Mouse (Mus musculus) myocyte (in vitro differentiated cells): ENCODE measurements around the gene Ccpg1os. TPM values are rescaled to one million over a fixed set of nuclear protein-coding genes. Genes with fewer than 3 reads are reported as not detected.

ENCODE experiments used
- H3K27me3 ChIP-seq: one replicate; pipeline ENCODE4 v1.6.1; 2011; ENCODE audit not compliant: control insufficient read depth, insufficient read depth, insufficient read length
- H3K36me3 ChIP-seq: one replicate; pipeline ENCODE4 v1.6.1; 2011; ENCODE audit not compliant: control insufficient read depth, insufficient read depth
- H3K4me2 ChIP-seq: one replicate; pipeline ENCODE4 v1.6.1; 2011; ENCODE audit warnings: low read depth, control low read depth
- H3K4me3 ChIP-seq: one replicate; pipeline ENCODE4 v1.5.1; 2011; ENCODE audit warnings: mild to moderate bottlenecking, control low read depth, moderate library complexity
- H3K79me2 ChIP-seq: one replicate; pipeline ENCODE4 v1.6.1; 2011; ENCODE audit not compliant: control insufficient read depth, insufficient read depth
- H3ac ChIP-seq: one replicate; pipeline ENCODE4 v1.6.1; 2011; ENCODE audit not compliant: control insufficient read depth, insufficient read length
- CEBPB ChIP-seq: IDR thresholded peaks from 2 replicates; pipeline ENCODE4 v1.6.1; 2011; ENCODE audit warnings: mild to moderate bottlenecking, moderate library complexity; ENCODE audit not compliant: poor library complexity, insufficient read depth, severe bottlenecking
- E2F4 ChIP-seq: IDR thresholded peaks from one replicate; pipeline ENCODE4 v1.6.1; 2011; ENCODE audit warnings: mild to moderate bottlenecking, control low read depth, moderate library complexity; ENCODE audit not compliant: insufficient read depth
- MAX ChIP-seq: IDR thresholded peaks from one replicate; pipeline ENCODE4 v1.6.1; 2011; ENCODE audit warnings: low read depth, mild to moderate bottlenecking, control low read depth
- MYOD1 ChIP-seq, 3 experiments: IDR thresholded peaks; one replicate each; pipeline ENCODE4 v1.6.1; 2011; ENCODE audit warnings: control low read depth in 2 of 3, low read depth in 2 of 3, mild to moderate bottlenecking in 2 of 3, moderate library complexity in 1 of 3; ENCODE audit not compliant: insufficient read length in 2 of 3, control insufficient read depth in 1 of 3
- MYOG ChIP-seq, 3 experiments: IDR thresholded peaks; one replicate each; pipeline ENCODE4 v1.6.1; 2011; ENCODE audit warnings: control low read depth in 2 of 3, low read depth in 2 of 3, mild to moderate bottlenecking in 2 of 3; ENCODE audit not compliant: insufficient read length in 2 of 3, control insufficient read depth in 1 of 3, insufficient read depth in 1 of 3
- POLR2A ChIP-seq: IDR thresholded peaks from one replicate; pipeline ENCODE4 v1.6.1; 2011; ENCODE audit warnings: low read depth, mild to moderate bottlenecking, control low read depth, moderate library complexity; ENCODE audit not compliant: insufficient read length
- POLR2AphosphoS2 ChIP-seq: IDR thresholded peaks from one replicate; pipeline ENCODE4 v1.6.1; 2011; ENCODE audit warnings: low read depth, control low read depth; ENCODE audit not compliant: insufficient read length
- REST ChIP-seq: IDR thresholded peaks from one replicate; pipeline ENCODE4 v1.6.1; 2011; ENCODE audit warnings: mild to moderate bottlenecking, control low read depth, moderate library complexity; ENCODE audit not compliant: insufficient read depth, insufficient read length
- SRF ChIP-seq: IDR thresholded peaks from one replicate; pipeline ENCODE4 v1.6.1; 2011; ENCODE audit warnings: low read depth; ENCODE audit not compliant: control insufficient read depth, insufficient read length
- TCF12 ChIP-seq: IDR thresholded peaks from one replicate; pipeline ENCODE4 v1.6.1; 2011; ENCODE audit warnings: mild to moderate bottlenecking, control low read depth; ENCODE audit not compliant: poor library complexity, insufficient read depth, severe bottlenecking
- TCF3 ChIP-seq: IDR thresholded peaks from one replicate; pipeline ENCODE4 v1.6.1; 2011; ENCODE audit warnings: low read depth, control low read depth; ENCODE audit not compliant: insufficient read length
- USF1 ChIP-seq: IDR thresholded peaks from one replicate; pipeline ENCODE4 v1.6.1; 2011; ENCODE audit warnings: low read depth, mild to moderate bottlenecking, control low read depth, moderate library complexity
- polyA plus RNA-seq: library from polyadenylated mRNA; unstranded; fragments of >200 nt; fragmentation: generic; extraction: Trizol; gene quantifications from one replicate; pipeline ENCODE4 v1.2.1, GENCODE M21; 2012; ENCODE audit warnings: missing spikeins

Ccpg1os gene
- polyA plus RNA-seq, 1 experiment: 7.1 TPM

GRCm38 (mm10) chr9:72943424-72943823, 41.8 kb downstream of the Ccpg1os start:
- no peak overlapping the region for H3K4me2 ChIP-seq
- no peaks in the 10 kb centered on the region for H3K36me3 ChIP-seq
- H3ac ChIP-seq: no peak overlapping the region
- H3K27me3 ChIP-seq: no peaks in the 10 kb centered on the region
- H3K79me2 ChIP-seq: no peaks in the 10 kb centered on the region
- TF ChIP-seq CEBPB (no peak), TCF12 (no peak), TCF3 (no peak), E2F4 (no peak)
- no peak overlapping the region for H3K4me3 ChIP-seq

GRCm38 (mm10) chr9:72936301-72936700, 48.9 kb downstream of the Ccpg1os start:
- no peaks in the 10 kb centered on the region for H3K79me2 ChIP-seq
- no peaks in the 10 kb centered on the region for H3K36me3 ChIP-seq
- no peak overlapping the region for H3ac ChIP-seq
- no peaks in the 10 kb centered on the region for H3K27me3 ChIP-seq
- no peak overlapping the region for H3K4me3 ChIP-seq
- no peak overlapping the region for H3K4me2 ChIP-seq
- TF ChIP-seq TCF3 (no peak), CEBPB (no peak), POLR2A (no peak), USF1 (no peak), REST (no peak), MYOG (IDR thresholded peaks at IDR 0.05; ENCODE audit: control insufficient read depth in 1 of 3, insufficient read depth in 1 of 3, insufficient read length in 2 of 3, low read depth in 2 of 3) (no peak), TCF12 (no peak), E2F4 (no peak), MYOD1 (IDR thresholded peaks at IDR 0.05; ENCODE audit: control insufficient read depth in 1 of 3, insufficient read length in 2 of 3, low read depth in 2 of 3) (no peak)

DNA sequence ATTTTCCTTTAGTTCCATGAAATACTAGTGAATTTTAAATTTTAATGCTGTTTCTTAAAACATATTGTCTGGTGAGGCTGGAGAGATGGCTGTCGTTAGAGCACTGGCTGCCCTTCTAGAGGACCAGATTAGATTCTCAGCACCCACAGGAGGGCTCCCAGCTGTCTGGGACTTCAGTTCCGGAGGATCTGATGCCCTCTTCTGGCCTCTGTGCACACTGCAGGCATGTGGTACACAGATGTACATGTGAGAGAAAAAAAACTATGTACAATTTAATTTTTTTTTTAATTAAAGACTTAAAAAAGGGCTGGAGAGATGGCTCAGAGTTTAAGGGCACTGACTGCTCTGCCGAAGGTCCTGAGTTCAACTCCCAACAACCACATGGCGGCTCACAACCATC, 49.9 kb downstream of the Ccpg1os start:
- no peak for TF ChIP-seq CEBPB
- no peak for TF ChIP-seq MAX
- TF ChIP-seq REST: no peak
- no peak for TF ChIP-seq POLR2A
- TF ChIP-seq E2F4: no peak
- no peak for TF ChIP-seq POLR2AphosphoS2
- TF ChIP-seq SRF: no peak
- no peak for TF ChIP-seq TCF12
- no peak for TF ChIP-seq MYOD1 (IDR thresholded peaks at IDR 0.05; ENCODE audit: control insufficient read depth in 1 of 3, insufficient read length in 2 of 3, low read depth in 2 of 3)
- no peak for TF ChIP-seq MYOG (IDR thresholded peaks at IDR 0.05; ENCODE audit: control insufficient read depth in 1 of 3, insufficient read depth in 1 of 3, insufficient read length in 2 of 3, low read depth in 2 of 3)
- no peak for TF ChIP-seq USF1
- no peak for TF ChIP-seq TCF3
- H3K36me3 ChIP-seq: no peaks in the 10 kb centered on the region

DNA sequence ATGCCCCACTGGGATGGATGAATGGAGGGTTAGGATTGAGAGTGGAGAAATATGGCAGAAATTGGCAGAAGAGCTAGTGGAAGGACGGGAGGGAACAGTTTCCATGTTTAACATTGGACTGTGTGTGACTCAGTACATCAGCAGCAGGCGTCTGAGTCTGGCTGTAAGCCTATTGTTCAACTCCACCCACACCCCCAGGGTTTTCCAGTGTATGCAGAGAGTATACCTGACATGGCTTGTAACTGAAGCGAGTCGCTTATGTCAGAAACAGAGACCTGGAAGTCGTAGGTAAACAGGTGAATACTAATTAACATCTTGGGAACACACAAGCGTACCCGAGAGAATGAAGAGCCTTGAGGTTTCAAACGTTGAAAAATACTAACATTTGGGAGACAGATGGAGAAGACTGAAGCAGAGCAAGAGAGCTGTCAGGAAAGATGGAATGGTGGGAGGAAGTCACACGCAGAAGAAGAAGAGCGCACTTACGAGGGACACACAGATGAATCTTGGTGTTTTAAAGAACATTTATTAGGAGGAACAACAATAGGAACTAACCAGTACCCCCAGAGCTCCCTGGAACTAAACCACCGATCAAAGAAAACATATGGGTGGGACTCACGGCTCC, 53.9 kb downstream of the Ccpg1os start:
- H3K27me3 ChIP-seq: peaks cover 25% of the 10 kb centered on the region
- H3K79me2 ChIP-seq: no peaks in the 10 kb centered on the region
- no peaks in the 10 kb centered on the region for H3K36me3 ChIP-seq
- H3K4me2 ChIP-seq: no peak overlapping the region
- H3ac ChIP-seq: no peak overlapping the region
- no peak overlapping the region for H3K4me3 ChIP-seq
- TF ChIP-seq MAX: no peak
- no peak for TF ChIP-seq TCF12
- TF ChIP-seq POLR2A: no peak
- no peak for TF ChIP-seq TCF3
- no peak for TF ChIP-seq USF1
- TF ChIP-seq MYOG (IDR thresholded peaks at IDR 0.05; ENCODE audit: control insufficient read depth in 1 of 3, insufficient read depth in 1 of 3, insufficient read length in 2 of 3, low read depth in 2 of 3): no peak
- TF ChIP-seq MYOD1 (IDR thresholded peaks at IDR 0.05; ENCODE audit: control insufficient read depth in 1 of 3, insufficient read length in 2 of 3, low read depth in 2 of 3): no peak
- no peak for TF ChIP-seq REST
- no peak for TF ChIP-seq SRF
- no peak for TF ChIP-seq CEBPB
- no peak for TF ChIP-seq POLR2AphosphoS2
- no peak for TF ChIP-seq E2F4

More for the DNA sequence above, 49.9 kb downstream of the Ccpg1os start:
- Histone ChIP-seq H3K4me3 (no peak overlapping the region), H3K27me3 (peaks cover 1% of the 10 kb centered on the region), H3K79me2 (no peaks in the 10 kb centered on the region), H3ac (no peak overlapping the region), H3K4me2 (no peak overlapping the region)

Other genes starting within 250 kb of the Ccpg1os start
- 0.06 TPM for gene Prtg, start 178.5 kb downstream of the Ccpg1os start, polyA plus RNA-seq
- gene Pygo1, start 59.7 kb downstream of the Ccpg1os start, polyA plus RNA-seq: 0.01 TPM
- gene Dyx1c1, start 26.6 kb downstream of the Ccpg1os start, polyA plus RNA-seq: not detected
- 0.01 TPM for gene Gm44503, start 26.5 kb downstream of the Ccpg1os start, polyA plus RNA-seq
- gene Ccpg1, start within 50 bp of the Ccpg1os start, polyA plus RNA-seq: 9.5 TPM
- gene Pigb, start 55.0 kb upstream of the Ccpg1os start, polyA plus RNA-seq: 5.3 TPM
- 0.10 TPM for gene Rab27a, start 59.5 kb upstream of the Ccpg1os start, polyA plus RNA-seq
- gene Khdc3, start 116.5 kb upstream of the Ccpg1os start, polyA plus RNA-seq: not detected
- gene Gm20509, start 117.1 kb upstream of the Ccpg1os start, polyA plus RNA-seq: not detected
- gene Rsl24d1, start 128.0 kb upstream of the Ccpg1os start, polyA plus RNA-seq: 54.7 TPM